Mouse (Mus musculus) limb, embryonic 12.5 days (tissue): ENCODE data around the gene Zfp937. TPM values are rescaled to one million over a fixed set of nuclear protein-coding genes. Genes with fewer than 3 reads are reported as not detected.

Source experiments
- polyA plus RNA-seq: library from polyadenylated mRNA; unstranded; fragments of >200 nt; fragmentation: Nextera tagmentation; extraction: Ambion mirVana; gene quantifications from 2 replicates; pipeline ENCODE4 v1.2.1, GENCODE M21; 2016

Zfp937 gene
- polyA plus RNA-seq, 1 experiment from 2014 or later, result 11.5 TPM

Other genes starting within 250 kb of the Zfp937 start
- 5.2 and 6.6 TPM in 2 replicates for gene Zfp120, start 81.4 kb upstream of the Zfp937 start, polyA plus RNA-seq
- not detected in 2 replicates for gene Gm10770, start 38.4 kb upstream of the Zfp937 start, polyA plus RNA-seq
- gene Gm14139, start 36.3 kb upstream of the Zfp937 start, polyA plus RNA-seq, result not detected in 2 replicates
- 6.7 and 7.5 TPM in 2 replicates for gene Gm21994, start 37.5 kb downstream of the Zfp937 start, polyA plus RNA-seq
- gene Gm14124, start 39.4 kb downstream of the Zfp937 start, polyA plus RNA-seq, result 0.09 TPM in 1 of 2 replicates, not detected in the other
- 4.5 and 4.9 TPM in 2 replicates for gene Gm10130, start 105.6 kb downstream of the Zfp937 start, polyA plus RNA-seq
- gene 3300002I08Rik, start 144.7 kb downstream of the Zfp937 start, polyA plus RNA-seq, result 10.0 and 11.8 TPM in 2 replicates
- gene Zfp442, start 233.4 kb downstream of the Zfp937 start, polyA plus RNA-seq, result 10.0 and 10.5 TPM in 2 replicates